23 mouse cellular contexts compared by ENCODE assay signal in the genomic region with DNA sequence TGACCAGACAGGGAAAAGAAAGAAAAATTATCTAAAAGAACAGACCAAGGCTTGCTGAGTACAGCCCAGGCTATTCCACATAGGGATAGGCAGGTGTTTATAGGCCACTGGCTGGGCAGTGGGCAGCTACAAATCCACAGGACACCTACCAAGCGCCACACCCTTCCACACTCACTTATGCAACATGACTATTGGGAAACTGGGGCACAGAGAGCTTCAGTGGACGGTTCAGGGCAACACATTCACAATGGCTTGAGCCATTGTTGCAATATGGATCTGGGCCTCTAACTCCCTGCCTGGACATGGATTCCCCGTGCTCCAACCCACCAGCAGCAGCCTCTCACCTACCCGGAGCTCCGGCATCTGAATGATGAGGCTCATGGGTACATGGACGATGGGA. TPM values are rescaled to one million over a fixed set of nuclear protein-coding genes. Genes with fewer than 3 reads are reported as not detected.
"Had no signal": no experiment of that assay in that cellular context is flagged by ENCODE, and none has a peak within 500 bp of the region (broad histone marks: within the 10 kb centered on the region; RNA-seq: fewer than 3 reads in every experiment).

No protein-coding gene starts in this region.

- H3K9me3 ChIP-seq: megakaryocyte, embryonic 14.5 days; midbrain, embryonic 13.5 days; midbrain, embryonic 15.5 days; neural tube, embryonic 12.5 days had no signal

- H3K27me3 ChIP-seq: midbrain, embryonic 13.5 days; midbrain, embryonic 15.5 days; neural tube, embryonic 12.5 days had no signal

- H3K9ac ChIP-seq: lung, embryonic 14.5 days; midbrain, embryonic 13.5 days; midbrain, embryonic 15.5 days; neural tube, embryonic 12.5 days had no signal

- H3K4me1 ChIP-seq: midbrain, embryonic 13.5 days; midbrain, embryonic 15.5 days; neural tube, embryonic 12.5 days had no signal

- ATAC-seq: midbrain, embryonic 13.5 days; midbrain, embryonic 15.5 days had no signal

- H3K4me2 ChIP-seq: lung, embryonic 14.5 days; midbrain, embryonic 11.5 days; midbrain, embryonic 13.5 days; midbrain, embryonic 15.5 days; neural tube, embryonic 12.5 days had no signal

- H3K36me3 ChIP-seq: midbrain, embryonic 13.5 days; midbrain, embryonic 15.5 days; neural tube, embryonic 12.5 days had no signal

- DNase-seq: lung, adult 18-20 months; lung, embryonic 14.5 days; lung, postnatal 10 days; lung, postnatal 4 days; retina, postnatal 1 day; right cerebral cortex, adult 18-20 months; right cerebral cortex, postnatal 25 days; right cerebral cortex, postnatal 4 days; spleen, adult 18-20 months; thymus, adult 18-20 months; thymus, postnatal 14 days; thymus, postnatal 36 days had no signal

- H3K4me3 ChIP-seq: megakaryocyte, embryonic 14.5 days; midbrain, embryonic 13.5 days; midbrain, embryonic 15.5 days; neural tube, embryonic 12.5 days had no signal

- H3K27ac ChIP-seq: midbrain, embryonic 13.5 days; midbrain, embryonic 15.5 days; neural tube, embryonic 12.5 days had no signal

RNA-seq across cellular contexts. Expression of a gene that starts 10.6 kb away (rescaled TPM):
- total RNA-seq: midbrain, postnatal 0 days; neutrophil, adult 5-6 weeks had no signal
- polyA plus RNA-seq: lung, embryonic 14.5 days; lung, embryonic 16.5 days; midbrain, embryonic 11.5 days; midbrain, embryonic 13.5 days; midbrain, embryonic 15.5 days; neural tube, embryonic 12.5 days; neural tube, embryonic 14.5 days; stomach, embryonic 14.5 days; stomach, embryonic 16.5 days had no signal
